Mouse (Mus musculus) midbrain, embryonic 13.5 days (tissue): ENCODE measurements around the gene Tdrd5. TPM values are rescaled to one million over a fixed set of nuclear protein-coding genes. Genes with fewer than 3 reads are reported as not detected.
A peak's percentile ranks its signal among the peaks of the same experiment; 100 is the strongest.

Experiments used
- ATAC-seq: fragments of 200-750 bp; cut with Nextera tagmentation; 2 replicates; pipeline ENCODE4 v1.8.0; 2017; ENCODE audit warnings: mild to moderate bottlenecking, moderate TSS enrichment, moderate library complexity
- H3K27ac ChIP-seq: fragments of 300-500 bp; sonication (generic); 2 replicates; pipeline ENCODE4 v1.5.1; 2015; ENCODE audit warnings: inconsistent platforms, mild to moderate bottlenecking, moderate library complexity
- H3K27me3 ChIP-seq: fragments of 300-500 bp; sonication (generic); 2 replicates; pipeline ENCODE4 v1.6.1; 2015; ENCODE audit warnings: mild to moderate bottlenecking, inconsistent platforms
- H3K36me3 ChIP-seq: fragments of 300-500 bp; sonication (generic); 2 replicates; pipeline ENCODE4 v1.6.1; 2015; ENCODE audit warnings: mild to moderate bottlenecking, inconsistent platforms
- H3K4me1 ChIP-seq: fragments of 300-500 bp; sonication (generic); replicated peaks from 2 replicates; pipeline ENCODE4 v1.6.1; 2015; ENCODE audit warnings: inconsistent platforms
- H3K4me2 ChIP-seq: fragments of 300-500 bp; sonication (generic); replicated peaks from 2 replicates; pipeline ENCODE4 v1.6.1; 2015; ENCODE audit warnings: moderate library complexity, mild to moderate bottlenecking, inconsistent platforms
- H3K4me3 ChIP-seq: fragments of 300-500 bp; sonication (generic); replicated peaks from 2 replicates; pipeline ENCODE4 v1.5.1; 2015; ENCODE audit warnings: mild to moderate bottlenecking, inconsistent platforms
- H3K9ac ChIP-seq: fragments of 300-500 bp; sonication (generic); replicated peaks from 2 replicates; pipeline ENCODE4 v1.6.1; 2015; ENCODE audit warnings: mild to moderate bottlenecking, inconsistent platforms
- H3K9me3 ChIP-seq: fragments of 300-500 bp; sonication (generic); 2 replicates; pipeline ENCODE4 v1.6.1; 2016; ENCODE audit warnings: mild to moderate bottlenecking, inconsistent platforms
- WGBS: fragments of 180-500 bp; shearing (Covaris S2); methylation state at CpG from one replicate; pipeline ENCODE4 v1.1.7; 2015; 5-methylcytosine and 5-hydroxymethylcytosine counted together
- polyA plus RNA-seq: library from polyadenylated mRNA; unstranded; fragments of >200 nt; fragmentation: Nextera tagmentation; extraction: Ambion mirVana; gene quantifications from 2 replicates; pipeline ENCODE4 v1.2.1, GENCODE M21; 2015

Gene Tdrd5
- polyA plus RNA-seq, 1 experiment from 2014 or later, result 0.27 TPM

DNA sequence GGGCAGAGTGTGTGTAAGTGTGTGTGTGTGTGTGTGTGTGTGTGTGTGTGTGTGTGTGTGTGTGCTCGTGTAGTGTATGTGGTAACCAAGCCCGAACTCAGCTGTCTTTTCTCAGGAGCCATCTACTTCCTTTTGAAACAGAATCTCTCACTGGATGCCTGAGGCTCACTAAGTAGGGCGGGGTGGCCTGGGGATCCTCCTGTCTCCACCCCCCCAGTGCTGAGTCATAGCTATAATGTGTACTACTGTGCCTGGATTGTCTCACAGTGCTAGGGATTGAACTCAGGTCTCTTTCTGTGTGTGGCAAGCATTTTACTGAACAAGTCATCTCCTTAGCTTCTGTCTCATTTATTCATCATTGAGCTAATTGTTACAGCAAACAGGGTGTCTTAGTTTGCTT, 86.1 kb downstream of the Tdrd5 start:
- WGBS, result 67% methylated on average over 3 of the region's 3 CpGs
- no peak for ATAC-seq
- H3K4me3 ChIP-seq, result no peak overlapping the region
- H3K9ac ChIP-seq, result no peak overlapping the region
- H3K27me3 ChIP-seq, result no peaks in the 10 kb centered on the region
- H3K4me1 ChIP-seq, result peaks cover 20% of the 10 kb centered on the region
- H3K4me2 ChIP-seq, result no peak overlapping the region
- H3K27ac ChIP-seq, result no peak overlapping the region
- H3K36me3 ChIP-seq, result no peaks in the 10 kb centered on the region
- no peaks in the 10 kb centered on the region for H3K9me3 ChIP-seq

DNA sequence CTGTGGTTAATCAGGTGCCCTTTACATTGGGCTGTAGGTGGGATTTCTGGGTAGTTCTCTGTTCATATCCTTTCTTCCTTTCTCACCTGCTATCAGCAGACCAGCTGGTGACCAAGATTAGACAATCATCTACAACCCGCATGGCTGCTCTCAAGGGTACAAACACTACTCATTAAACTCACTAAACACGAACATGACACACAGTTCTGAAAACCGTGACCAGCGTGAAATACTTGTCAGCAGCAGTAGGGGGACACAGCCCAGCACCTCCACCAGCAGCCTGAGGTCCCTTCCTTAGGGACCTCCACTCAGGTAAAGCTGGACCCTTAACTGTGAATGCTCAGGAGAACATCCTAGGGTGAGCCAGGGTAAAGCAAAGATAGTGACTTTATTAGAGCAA, 87.2 kb downstream of the Tdrd5 start:
- H3K4me2 ChIP-seq, result no peak overlapping the region
- H3K4me3 ChIP-seq, result no peak overlapping the region
- 62% methylated on average over 4 of the region's 4 CpGs for WGBS
- no peak overlapping the region for H3K9ac ChIP-seq
- no peak overlapping the region for H3K27ac ChIP-seq
- no peaks in the 10 kb centered on the region for H3K36me3 ChIP-seq
- ATAC-seq, result no peak
- H3K27me3 ChIP-seq, result no peaks in the 10 kb centered on the region
- H3K9me3 ChIP-seq, result no peaks in the 10 kb centered on the region
- peaks cover 15% of the 10 kb centered on the region for H3K4me1 ChIP-seq

DNA sequence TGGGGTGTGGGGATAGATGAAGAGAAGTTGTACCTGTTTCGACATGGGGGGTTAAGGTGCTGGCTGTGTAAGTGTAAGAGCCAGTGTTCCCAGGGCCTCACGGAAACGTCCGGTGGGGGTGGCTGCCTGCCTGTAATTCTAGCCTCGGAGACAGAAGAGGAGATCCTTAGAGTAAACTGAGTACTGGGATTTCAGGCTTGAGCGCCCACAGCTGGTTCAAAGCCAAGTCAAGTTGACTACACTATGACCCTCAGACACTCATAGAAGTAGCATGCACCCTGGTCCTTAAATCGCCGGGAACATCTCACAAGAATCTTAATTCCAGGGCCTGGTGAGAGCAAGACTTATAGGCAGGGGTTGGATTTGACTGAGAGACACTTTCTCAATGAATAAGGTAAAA, 88.8 kb downstream of the Tdrd5 start:
- Histone ChIP-seq H3K9ac (no peak overlapping the region), H3K4me3 (no peak overlapping the region), H3K27ac (no peak overlapping the region), H3K36me3 (no peaks in the 10 kb centered on the region), H3K27me3 (no peaks in the 10 kb centered on the region), H3K9me3 (no peaks in the 10 kb centered on the region), H3K4me2 (no peak overlapping the region), H3K4me1 (peaks cover 14% of the 10 kb centered on the region; the same call in 1 of the 2 replicates)
- 81% methylated on average over 8 of the region's 8 CpGs for WGBS
- no peak for ATAC-seq

GRCm38 (mm10) chr1:156212923-156213322, 90.5 kb downstream of the Tdrd5 start:
- no peak overlapping the region for H3K27ac ChIP-seq
- no peak overlapping the region for H3K4me2 ChIP-seq
- WGBS, result 85% methylated on average over 5 of the region's 5 CpGs
- H3K36me3 ChIP-seq, result no peaks in the 10 kb centered on the region
- H3K9me3 ChIP-seq, result no peaks in the 10 kb centered on the region
- H3K9ac ChIP-seq, result no peak overlapping the region
- ATAC-seq, result no peak
- no peak overlapping the region for H3K4me3 ChIP-seq
- no peaks in the 10 kb centered on the region for H3K27me3 ChIP-seq
- H3K4me1 ChIP-seq, result peaks cover 10% of the 10 kb centered on the region; the same call in 1 of the 2 replicates

- peaks cover 10% of the 10 kb centered on the region; the same call in 1 of the 2 replicates for H3K4me1 ChIP-seq
- ATAC-seq, result peak; percentile 61; the same call in 1 of the 2 replicates
- H3K9me3 ChIP-seq, result no peaks in the 10 kb centered on the region
- H3K4me3 ChIP-seq, result no peak overlapping the region
- no peak overlapping the region for H3K27ac ChIP-seq
- H3K4me2 ChIP-seq, result no peak overlapping the region
- H3K9ac ChIP-seq, result no peak overlapping the region
- WGBS, result 24% methylated on average over 6 of the region's 6 CpGs
- peaks cover 7% of the 10 kb centered on the region for H3K27me3 ChIP-seq
- H3K36me3 ChIP-seq, result no peaks in the 10 kb centered on the region
Observed at GRCm38 (mm10) chr1:156211809-156212317, 91.6 kb downstream of the Tdrd5 start.

Other genes starting within 250 kb of the Tdrd5 start
- gene Fam163a, start 98.6 kb downstream of the Tdrd5 start, polyA plus RNA-seq, result 8.4 and 12.4 TPM in 2 replicates
- gene Nphs2, start 7.1 kb upstream of the Tdrd5 start, polyA plus RNA-seq, result 0.28 TPM in 1 of 2 replicates, not detected in the other
- 591 and 665 TPM in 2 replicates for gene Gm2000, start 62.4 kb upstream of the Tdrd5 start, polyA plus RNA-seq
- 0.17 and 0.45 TPM in 2 replicates for gene Axdnd1, start 117.5 kb upstream of the Tdrd5 start, polyA plus RNA-seq
- gene Soat1, start 170.7 kb upstream of the Tdrd5 start, polyA plus RNA-seq, result 10.9 and 11.1 TPM in 2 replicates
- 0.66 and 1.1 TPM in 2 replicates for gene Gm10031, start 220.3 kb upstream of the Tdrd5 start, polyA plus RNA-seq